ENCODE assay signal across 10 mouse cellular contexts in the genomic region with DNA sequence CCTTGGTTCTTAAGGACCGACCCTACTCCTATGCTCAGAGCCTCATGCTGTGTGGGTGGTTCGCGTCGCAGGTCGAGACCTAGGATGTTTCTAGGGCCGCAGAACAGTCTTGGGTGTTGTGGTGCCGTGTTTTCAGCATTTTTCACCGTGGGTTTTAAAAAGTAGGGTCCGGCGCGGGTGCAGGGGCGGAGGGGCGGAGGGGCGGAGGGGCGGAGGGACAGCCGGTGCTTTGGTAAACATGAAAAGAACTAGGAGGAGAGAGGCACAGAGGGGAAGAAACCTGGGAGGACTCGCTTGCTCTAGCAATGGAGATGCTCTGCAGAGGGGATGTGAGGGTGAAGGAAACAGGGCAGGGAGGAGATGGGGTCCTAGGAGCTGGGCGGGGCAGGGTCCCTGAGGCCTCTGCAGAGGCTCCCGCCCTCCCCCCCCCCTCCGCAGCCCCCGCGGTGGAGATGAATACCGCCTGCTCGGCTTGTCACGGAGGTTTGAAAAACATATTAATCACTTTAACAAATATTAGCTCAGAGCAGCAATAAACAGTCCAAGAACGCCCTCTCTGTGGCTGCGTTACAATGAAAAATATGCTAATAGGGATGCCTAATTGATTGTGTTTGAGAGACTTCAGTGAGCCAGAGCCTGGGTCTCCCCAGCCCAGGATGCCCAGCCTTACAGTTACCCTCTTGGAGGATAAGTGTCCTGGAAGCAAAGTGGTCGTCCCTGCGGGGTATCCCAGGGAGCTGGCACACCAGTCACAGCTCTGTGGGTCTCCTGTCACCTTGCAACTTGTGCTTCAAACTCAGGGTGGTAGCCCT.
DNase-seq lines count a peak whose midpoint lies in the region; ATAC-seq lines count a peak whose summit lies in the region.
"Had no signal": no experiment of that assay in that cellular context is flagged by ENCODE, and none has a peak within 500 bp of the region (broad histone marks: within the 10 kb centered on the region; RNA-seq: fewer than 3 reads in every experiment).

No protein-coding gene starts in this region.

- peak; percentile 34 for DNase-seq in embryo, embryonic 10 days (ENCODE audit: low spot score)
- no peak for DNase-seq in embryo, embryonic 11 days
- no peak for DNase-seq in lung, adult 18-20 months
- DNase-seq in adrenal gland, postnatal 14 days = no peak
- DNase-seq: cerebellum, postnatal 36 days had no signal

- no peaks in the 10 kb centered on the region for H3K36me3 ChIP-seq in lung, embryonic 16.5 days (ENCODE audit: control insufficient read depth, insufficient read depth, low read length)
- H3K36me3 ChIP-seq in limb, embryonic 13.5 days = no peaks in the 10 kb centered on the region
- no peaks in the 10 kb centered on the region for H3K36me3 ChIP-seq in stomach, embryonic 16.5 days (ENCODE audit: control insufficient read depth, insufficient read depth, low read length)

- no peak for ATAC-seq in lung, embryonic 16.5 days (ENCODE audit: low read depth)
- no peak for ATAC-seq in limb, embryonic 13.5 days (ENCODE audit: low FRiP score, low read depth)
- ATAC-seq in stomach, embryonic 16.5 days (ENCODE audit: insufficient read depth, low FRiP score) = peak; percentile 42; the same call in 1 of the 2 replicates
- ATAC-seq in megakaryocyte, adult 5-6 weeks (ENCODE audit: poor library complexity, severe bottlenecking) = no peak

- no peak overlapping the region for H3K27ac ChIP-seq in lung, embryonic 16.5 days (ENCODE audit: low read length)
- H3K27ac ChIP-seq in limb, embryonic 13.5 days = no peak overlapping the region
- H3K27ac ChIP-seq in stomach, embryonic 16.5 days (ENCODE audit: low read length) = peak overlapping the region; percentile 62
- H3K27ac ChIP-seq: macrophage had no signal

- no peak overlapping the region for H3K4me3 ChIP-seq in lung, embryonic 16.5 days (ENCODE audit: low read length)
- peak overlapping the region; percentile 19 for H3K4me3 ChIP-seq in limb, embryonic 13.5 days
- H3K4me3 ChIP-seq in stomach, embryonic 16.5 days (replicated peaks; ENCODE audit: low read length) = peak overlapping the region; percentile 24

- H3K9me3 ChIP-seq in lung, embryonic 16.5 days (ENCODE audit: control insufficient read depth, low read length) = no peaks in the 10 kb centered on the region
- H3K9me3 ChIP-seq in limb, embryonic 13.5 days = peaks cover 5% of the 10 kb centered on the region; the same call in 1 of the 2 replicates
- H3K9me3 ChIP-seq in stomach, embryonic 16.5 days (replicated peaks; ENCODE audit: control insufficient read depth, low read length) = no peaks in the 10 kb centered on the region

- WGBS in lung, embryonic 16.5 days = 7% methylated on average over 29 of the region's 29 CpGs
- 10% methylated on average over 29 of the region's 29 CpGs for WGBS in limb, embryonic 13.5 days
- 5% methylated on average over 29 of the region's 29 CpGs for WGBS in stomach, embryonic 16.5 days

- no peak overlapping the region for H3K9ac ChIP-seq in lung, embryonic 16.5 days (ENCODE audit: low read length)
- H3K9ac ChIP-seq in limb, embryonic 13.5 days = peak overlapping the region; percentile 55; the same call in 1 of the 2 replicates
- peak overlapping the region; percentile 55 for H3K9ac ChIP-seq in stomach, embryonic 16.5 days (ENCODE audit: low read length)

- 0 out of 2 replicates have a peak, but pooled peaks cover 4% of the 10 kb centered on the region for H3K27me3 ChIP-seq in lung, embryonic 16.5 days (ENCODE audit: control insufficient read depth, insufficient read depth, low read depth, low read length)
- H3K27me3 ChIP-seq in limb, embryonic 13.5 days = peaks cover 29% of the 10 kb centered on the region
- H3K27me3 ChIP-seq in stomach, embryonic 16.5 days (ENCODE audit: control insufficient read depth, insufficient read depth, low read length) = no peaks in the 10 kb centered on the region

- H3K4me2 ChIP-seq in lung, embryonic 16.5 days (ENCODE audit: low read depth, low read length) = peak overlapping the region; percentile 24
- H3K4me2 ChIP-seq in limb, embryonic 13.5 days (replicated peaks) = peak overlapping the region; percentile 53
- peak overlapping the region; percentile 46 for H3K4me2 ChIP-seq in stomach, embryonic 16.5 days (ENCODE audit: low read depth, low read length)

- H3K4me1 ChIP-seq in lung, embryonic 16.5 days (replicated peaks; ENCODE audit: control insufficient read depth, insufficient read depth, low read length) = peaks cover 12% of the 10 kb centered on the region; the same call in 1 of the 2 replicates
- H3K4me1 ChIP-seq in limb, embryonic 13.5 days = peaks cover 21% of the 10 kb centered on the region
- peaks cover 15% of the 10 kb centered on the region for H3K4me1 ChIP-seq in stomach, embryonic 16.5 days (ENCODE audit: control insufficient read depth, insufficient read depth, low read length)
